Mouse (Mus musculus) megakaryocyte, embryonic 14.5 days (primary cell): Measurements from ENCODE around the gene Noa1.

Source experiments
- FLI1 ChIP-seq: IDR thresholded peaks from 2 replicates; pipeline ENCODE4 v1.6.1; 2012; ENCODE audit warnings: low read length, inconsistent platforms, mixed read lengths
- GATA1 ChIP-seq: IDR thresholded peaks from 3 replicates; pipeline ENCODE4 v1.6.1; 2012; ENCODE audit warnings: mixed read lengths, low read length, inconsistent platforms, borderline replicate concordance

DNA sequence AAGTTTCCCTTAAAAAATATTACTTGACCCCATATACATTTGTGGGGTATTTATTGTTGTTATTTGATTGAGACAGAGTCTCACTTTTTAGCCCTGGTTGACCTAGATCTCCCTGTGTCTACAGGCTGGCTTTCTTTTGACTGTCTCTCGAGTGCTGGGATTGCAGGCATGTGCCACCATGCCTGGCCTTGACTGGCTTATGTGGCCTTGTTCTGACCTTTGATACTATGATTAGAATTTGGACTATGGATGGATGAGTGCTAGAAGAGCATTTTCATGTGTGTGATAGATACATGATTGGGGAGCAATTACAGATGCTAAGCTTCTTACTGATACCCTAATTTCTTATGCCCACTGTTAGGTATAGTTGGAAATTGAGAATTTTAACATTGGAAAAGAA is 15.1 kb upstream of the Noa1 start:
- TF ChIP-seq GATA1 (no peak), FLI1 (no peak)
